Mouse (Mus musculus) natural killer cell, adult 2 months (primary cell): ENCODE measurements around the gene Grk3.
A peak's percentile ranks its signal among the peaks of the same experiment; 100 is the strongest.

Experiments used
- DNase-seq, 2 experiments: peaks; one replicate each; pipeline ENCODE4 v3.0.0; 2022; ENCODE audit warnings: low spot score in 2 of 2

Grk3 gene

DNA sequence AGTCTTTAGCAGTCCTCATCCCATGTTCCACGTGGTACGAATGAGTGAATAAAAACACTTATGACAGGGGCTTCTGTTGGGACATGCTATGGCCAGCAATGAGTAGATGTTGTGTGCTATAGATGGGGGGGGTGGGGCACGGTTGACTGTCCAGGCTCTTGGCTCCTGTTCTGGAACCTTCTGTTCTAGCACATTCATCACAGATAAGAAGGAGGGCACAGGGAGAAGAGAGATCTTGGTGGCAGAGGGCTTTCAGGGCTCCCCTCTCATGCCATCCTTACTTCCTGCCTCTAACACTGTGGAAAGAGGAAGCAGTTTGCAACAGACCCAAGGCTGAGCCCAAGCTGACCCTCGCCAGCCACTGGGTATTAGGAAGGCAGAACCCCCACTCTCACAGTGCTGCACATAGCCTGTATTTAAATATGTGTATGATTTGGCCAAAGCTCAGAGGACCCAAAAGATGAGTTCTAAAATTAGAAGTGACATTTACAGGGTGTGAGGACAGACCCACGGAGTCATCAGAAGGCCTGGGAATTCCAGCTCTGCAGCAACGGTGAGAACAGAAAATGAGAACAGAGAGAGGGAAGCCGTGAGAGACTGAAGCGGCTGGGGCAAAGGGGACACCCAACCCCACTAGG is 6.3 kb downstream of the Grk3 start:
- no peak for DNase-seq

DNA sequence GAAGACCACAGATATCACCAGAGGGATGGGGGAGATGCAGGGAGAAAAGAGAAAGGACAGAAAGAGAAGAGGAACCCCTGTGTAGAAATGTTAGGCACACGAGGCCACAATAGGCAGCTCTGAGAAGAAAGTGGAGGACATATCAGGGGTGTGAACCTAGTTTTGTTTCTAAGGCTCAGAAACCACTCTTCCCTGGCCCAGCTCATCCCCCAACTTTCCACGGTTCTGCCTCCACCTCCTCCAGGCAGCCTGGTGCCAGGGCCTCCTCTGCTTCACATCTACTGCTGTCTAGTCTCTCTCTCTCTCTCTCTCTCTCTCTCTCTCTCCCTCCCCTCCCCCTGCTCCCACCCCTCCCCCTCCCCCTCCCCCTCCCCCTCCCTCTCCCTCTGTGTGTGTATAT is 7.1 kb downstream of the Grk3 start:
- DNase-seq: no peak

DNA sequence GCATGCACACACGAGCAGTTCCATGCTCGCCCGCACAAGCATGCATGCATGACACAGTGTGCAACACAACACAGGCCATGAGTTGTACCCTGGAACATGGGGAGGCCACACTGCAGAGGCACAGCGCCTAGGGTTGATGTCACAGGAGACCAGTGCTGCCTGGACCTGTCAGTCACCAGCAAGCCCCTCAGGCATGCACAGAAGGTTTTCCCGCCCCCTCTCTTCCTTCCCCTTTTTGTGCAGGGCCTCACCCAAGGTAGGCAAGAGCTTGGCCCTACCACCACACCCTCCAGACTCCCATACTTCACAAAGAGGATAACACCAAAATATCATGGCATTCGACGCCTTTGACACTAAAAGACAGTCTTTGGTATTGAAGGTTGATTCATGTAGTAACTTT is 8.6 kb downstream of the Grk3 start:
- DNase-seq: no peak

DNA sequence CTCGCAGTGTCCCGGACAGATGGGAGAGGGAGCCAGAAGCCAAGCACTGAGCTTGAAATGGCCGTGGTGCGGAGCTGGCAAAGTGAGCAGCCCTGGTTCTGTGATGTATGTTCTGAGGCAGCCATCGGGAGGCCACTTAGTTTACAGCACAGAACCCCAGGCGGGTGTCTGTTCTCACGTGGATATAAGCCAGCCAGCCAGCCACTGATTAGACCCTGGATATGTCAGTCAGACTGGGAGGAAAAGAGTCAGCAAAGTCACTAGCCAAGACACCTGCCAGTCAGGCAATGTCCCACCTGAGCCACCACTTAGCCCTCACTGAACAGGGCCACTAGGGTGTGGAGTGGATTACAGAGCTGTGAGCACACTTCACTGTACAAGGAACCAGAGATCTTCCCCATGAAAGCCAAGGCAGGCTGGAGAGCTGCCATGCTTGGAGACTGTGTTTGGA is 9.6 kb downstream of the Grk3 start:
- DNase-seq: no peak

DNA sequence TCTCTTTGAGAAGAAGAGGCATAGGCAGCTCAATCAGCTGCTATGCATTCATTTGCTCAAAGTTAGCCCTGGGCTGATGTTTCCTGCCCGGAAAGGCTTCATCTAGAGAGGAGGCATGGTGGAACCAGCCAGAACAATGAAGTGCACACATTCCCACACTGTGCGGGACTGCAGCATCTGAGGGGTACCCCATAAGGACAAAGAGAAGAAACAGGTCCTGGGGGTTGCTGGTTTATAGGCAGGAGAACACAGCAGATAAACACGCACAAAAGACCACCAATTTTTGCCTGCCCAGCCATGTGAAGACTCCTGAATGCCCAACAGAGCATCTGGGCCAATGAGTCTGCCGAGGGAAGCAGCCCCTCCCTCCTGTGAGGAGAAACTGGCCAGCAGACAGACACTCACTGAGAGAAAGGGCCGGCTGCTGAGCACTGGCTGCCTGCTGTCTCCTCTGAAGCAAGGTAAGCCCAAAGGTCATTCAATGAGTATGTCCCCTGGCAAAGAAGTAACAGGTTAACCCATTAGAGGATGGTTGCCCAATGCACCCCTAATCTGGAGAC is 12.7 kb downstream of the Grk3 start:
- DNase-seq: no peak

DNA sequence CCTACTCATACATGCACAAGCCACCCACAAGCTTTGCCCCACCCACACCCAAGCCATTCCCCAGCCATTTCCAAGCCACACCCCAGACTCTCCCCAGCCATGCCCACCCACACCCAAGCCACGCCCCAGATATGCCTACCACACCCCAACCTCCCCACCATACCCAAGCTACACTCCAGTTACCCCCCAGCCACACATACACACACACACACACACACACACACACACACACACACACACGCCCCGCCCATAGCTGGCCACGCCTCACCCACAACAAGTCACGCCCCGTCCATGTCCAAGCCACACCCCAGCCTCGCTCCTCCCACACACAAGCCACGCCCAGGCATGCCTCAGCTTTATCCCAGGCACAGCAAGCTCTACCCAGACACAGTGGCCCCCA is 16.4 kb downstream of the Grk3 start:
- no peak for DNase-seq

DNA sequence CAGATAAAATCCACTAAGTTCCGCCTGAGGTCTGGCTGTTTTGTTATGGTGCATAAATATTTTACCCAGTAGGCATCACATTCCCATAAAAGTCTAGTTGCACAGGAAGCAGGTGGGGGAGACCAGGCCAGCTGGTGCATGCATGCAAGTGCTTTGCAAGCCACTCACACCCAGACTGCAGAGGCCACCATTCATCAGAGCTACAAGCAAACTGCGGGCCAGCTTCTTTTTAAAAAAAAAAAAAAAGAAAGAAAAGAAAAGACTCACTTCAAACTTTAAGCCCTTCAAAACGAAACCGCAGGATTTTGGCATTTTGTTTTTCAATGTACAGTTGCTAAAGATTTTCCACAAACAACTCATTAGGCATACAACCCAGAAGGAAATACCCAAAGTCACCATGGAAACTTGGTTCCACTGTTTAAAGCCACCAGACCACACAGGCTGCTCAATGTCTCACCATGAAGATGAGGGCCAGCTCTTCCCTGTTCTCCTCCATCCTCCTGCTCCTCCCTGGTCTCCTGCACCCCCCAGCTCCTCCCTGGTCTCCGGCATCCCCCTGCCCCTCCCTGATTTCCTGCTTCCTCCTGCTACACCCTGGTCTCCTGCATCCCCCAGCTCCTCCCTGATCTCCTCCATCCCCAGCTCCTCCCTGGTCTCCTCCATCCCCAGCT is 17.9 kb downstream of the Grk3 start:
- no peak for DNase-seq

DNA sequence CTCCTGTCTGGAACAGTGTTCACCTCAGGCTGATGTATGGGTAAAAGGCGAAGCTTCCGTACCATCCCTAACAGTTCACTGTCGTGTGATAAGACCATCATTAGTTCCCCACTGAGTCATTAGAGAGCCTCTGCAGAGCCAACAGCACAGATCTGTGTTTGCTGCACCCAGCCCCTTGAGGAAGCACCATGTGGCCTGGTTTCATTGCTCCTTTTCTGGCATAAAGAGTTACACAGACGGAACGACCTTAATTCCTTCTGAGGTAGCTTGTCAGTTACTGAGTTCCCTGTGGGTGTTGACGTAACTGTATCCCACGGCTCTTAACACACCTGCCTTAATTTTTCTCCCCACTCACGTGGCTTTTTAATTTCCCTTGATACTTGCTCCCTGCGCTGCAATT is 24.3 kb downstream of the Grk3 start:
- DNase-seq: no peak

DNA sequence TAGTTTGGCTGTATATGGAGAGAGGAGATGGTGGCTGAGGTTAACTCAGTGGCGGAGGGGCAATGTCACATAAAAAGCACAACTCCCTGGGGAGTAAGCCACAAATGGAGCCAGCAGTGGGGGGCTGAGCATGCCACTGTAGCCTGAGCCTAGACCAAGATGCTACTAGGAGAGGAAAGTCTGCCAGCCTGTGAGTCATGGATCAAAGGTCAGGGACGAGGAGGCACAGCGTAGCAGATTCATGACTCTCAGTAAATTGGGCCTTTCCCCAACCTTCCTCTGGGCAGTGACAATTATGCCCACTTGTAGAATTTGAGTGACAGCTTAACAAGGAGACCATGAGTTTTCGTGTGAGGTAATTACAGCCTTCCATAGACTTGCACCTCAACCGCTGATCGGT is 33.7 kb downstream of the Grk3 start:
- DNase-seq: no peak

DNA sequence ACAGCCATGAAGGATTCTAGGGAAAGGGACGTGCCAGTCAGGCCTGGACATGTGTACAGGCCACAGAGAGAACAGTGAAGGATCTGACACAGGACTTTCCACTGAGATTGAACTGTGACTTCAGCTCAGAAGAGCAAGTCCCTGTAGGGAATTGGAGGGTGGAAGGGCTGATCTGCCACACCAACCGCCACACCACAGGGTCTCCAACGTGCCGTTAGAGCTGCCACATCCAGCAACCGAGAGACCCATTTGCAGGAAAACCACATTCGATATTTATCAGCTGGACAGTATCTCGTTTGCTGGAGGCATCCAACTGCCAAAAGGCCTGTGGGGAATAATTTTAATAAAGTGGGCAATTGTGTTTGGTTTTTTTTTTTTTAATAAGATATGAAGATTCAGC is 35.9 kb downstream of the Grk3 start:
- no peak for DNase-seq

DNA sequence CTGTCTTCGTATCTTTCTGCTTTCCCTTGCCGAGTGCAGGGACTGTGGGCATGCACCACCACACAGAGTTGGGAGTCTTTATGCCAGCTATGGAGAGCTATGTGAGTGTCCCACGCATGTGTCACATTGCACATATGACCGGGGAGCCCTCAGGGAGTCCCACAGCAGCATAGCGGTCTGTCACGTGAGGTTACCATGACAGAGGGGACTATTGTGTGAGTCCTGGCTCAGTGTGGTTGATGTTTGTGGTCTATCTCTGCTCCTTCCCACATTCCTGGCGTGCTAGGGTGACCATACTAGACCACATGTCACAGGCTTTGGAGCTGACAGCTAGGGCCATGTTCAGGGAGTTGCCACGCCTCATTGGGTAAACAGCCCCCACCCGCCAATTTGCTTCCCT is 36.4 kb downstream of the Grk3 start:
- no peak for DNase-seq

DNA sequence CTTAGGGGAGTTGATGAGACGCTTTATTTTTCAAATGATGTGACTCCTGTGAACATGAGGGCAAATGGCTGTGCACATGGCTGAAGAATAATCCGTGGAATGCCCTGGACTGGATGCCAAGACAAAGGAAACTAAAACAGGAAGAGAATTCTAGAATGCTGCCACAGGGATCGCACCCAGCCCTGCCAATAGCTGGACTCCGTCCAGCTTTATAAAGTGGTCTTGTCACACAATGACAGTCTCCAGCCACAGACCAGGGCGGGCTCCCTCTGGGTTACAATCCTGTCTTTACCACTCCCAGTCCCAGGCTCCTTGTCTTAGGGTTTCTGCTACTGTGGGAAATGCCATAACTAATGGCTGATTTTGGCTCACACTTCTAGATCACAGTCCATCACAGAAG is 38.5 kb downstream of the Grk3 start:
- DNase-seq: no peak

DNA sequence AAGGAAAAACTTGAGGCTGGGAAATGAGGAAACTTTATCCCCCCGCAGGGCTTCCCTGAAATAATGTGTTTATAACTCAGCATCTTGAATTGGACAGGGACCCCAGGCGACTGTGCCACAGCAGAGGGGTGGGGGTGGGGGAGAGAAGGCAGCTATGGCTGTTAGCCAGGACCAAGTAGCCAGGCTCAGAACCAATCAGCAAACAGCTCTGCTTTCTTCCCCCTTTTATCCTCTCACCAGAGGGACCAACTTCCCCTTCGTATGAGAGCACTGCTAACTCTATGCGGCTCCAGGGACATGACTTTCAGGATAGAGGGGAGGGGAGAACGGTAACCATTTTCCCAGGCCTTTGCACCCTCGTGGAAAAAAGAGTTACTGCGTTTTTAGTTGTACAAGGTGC is 42.0 kb downstream of the Grk3 start:
- no peak for DNase-seq

DNA sequence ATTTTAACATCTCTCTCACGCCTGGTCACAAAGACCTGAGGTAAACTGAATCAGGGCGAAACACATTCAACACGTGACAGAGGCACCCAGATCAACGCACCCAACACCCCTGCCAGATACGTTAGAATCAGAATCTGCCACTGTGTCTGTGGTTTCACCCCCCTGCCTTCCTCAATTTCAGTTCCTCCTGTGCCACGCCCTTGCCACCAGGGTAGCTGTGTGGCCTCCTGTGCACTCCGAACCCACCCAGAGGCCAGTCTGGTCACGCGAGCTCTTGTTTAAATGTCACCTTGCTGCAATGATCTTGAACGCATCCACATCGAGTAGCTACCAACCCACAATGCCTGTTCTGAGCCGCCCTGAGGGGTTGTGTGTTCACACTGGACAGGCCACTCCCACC is 43.3 kb downstream of the Grk3 start:
- DNase-seq: peak in 1 of 2 experiments; percentile 59

DNA sequence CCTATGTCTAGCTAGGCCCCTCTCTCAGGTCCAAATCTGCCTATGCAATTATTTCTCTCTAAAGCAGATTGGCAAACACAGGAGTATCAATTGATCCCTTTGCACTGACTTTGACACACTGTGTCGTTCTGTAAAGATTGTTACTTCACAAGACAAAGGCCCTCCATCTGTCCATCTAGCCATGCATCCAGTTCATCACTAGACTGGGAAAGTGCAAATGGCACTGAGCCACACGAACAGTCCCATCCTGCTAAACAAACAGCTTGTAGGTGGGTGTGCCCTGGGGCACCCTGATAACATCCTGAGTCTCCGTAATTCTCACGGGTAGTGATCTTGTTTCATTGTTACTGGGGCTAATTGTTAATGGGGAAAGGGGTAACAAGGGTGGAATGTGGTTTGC is 52.1 kb downstream of the Grk3 start:
- no peak for DNase-seq

DNA sequence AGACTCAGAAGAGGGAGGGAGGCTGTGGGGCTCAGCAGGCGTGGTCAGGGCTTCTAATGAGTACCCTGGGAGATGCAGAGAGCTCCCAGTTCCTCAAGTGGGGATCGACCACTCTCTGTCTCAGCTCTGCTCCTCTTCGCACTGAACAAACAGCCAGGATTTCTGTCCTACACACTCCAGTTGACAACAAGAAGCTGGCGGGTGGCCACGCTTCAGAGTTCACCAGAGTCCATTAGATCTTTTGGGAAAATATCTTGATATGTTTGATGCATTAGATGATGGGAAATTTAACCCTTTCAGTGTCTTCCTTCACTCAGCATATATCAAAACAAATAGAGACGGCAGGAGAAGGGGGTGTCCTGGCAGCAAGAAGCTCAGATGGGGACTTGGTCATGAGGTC is 53.4 kb downstream of the Grk3 start:
- no peak for DNase-seq

DNA sequence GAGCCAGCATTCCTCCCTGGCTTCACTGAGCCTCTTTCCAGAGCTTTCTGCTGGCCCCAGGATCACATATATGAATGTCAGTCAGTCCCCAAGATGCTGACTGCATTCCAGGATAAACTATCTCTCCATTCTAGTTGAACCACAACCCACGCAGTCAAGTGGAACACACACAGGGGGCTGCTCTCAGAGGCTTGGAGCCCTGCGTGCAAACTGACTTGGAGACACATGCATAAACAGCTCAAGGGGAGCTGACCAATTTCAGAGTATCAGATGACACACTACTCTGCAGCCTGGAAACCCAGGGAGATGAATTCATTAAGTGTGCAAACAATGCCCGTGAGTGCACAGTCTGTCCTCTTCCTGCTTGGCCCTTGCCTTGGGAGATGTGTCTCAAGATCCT is 54.7 kb downstream of the Grk3 start:
- no peak for DNase-seq

DNA sequence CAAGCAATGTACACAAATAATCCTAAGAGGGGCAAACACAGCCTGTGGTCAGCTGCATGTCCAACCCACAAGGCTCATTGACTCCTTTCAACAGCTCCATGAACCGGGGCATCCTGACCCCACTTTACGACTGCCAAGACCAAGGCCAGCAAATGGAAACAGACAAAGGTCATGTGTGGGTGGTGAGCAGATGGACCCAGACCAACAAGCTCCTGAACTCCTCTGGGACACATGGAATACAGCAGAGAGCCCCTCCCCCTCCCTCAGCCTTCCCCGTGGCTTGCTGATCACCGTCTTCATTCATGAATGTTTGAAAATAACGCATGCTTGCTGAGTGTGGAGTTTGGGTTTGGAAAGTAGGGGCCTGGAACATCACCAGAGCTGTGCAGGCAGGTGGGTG is 57.3 kb downstream of the Grk3 start:
- DNase-seq: no peak

DNA sequence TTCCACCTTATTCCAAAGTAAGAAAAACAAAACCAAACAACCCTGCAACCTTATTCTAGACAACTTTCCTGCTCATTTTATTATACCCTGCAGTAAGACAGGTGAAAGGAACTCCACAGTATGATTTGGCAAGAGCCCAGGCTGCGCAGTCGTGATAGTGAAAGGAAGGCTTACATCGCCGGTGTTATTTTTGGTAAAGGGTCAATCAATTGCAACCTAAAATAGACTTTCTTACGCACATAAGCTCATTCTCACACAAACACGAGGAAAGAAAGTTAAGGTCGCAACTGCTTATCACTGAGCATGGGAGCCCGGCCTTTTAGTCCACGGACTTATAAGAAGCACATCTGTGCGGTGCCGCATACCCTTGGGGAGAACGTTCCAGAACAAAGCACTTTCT is 58.8 kb downstream of the Grk3 start:
- DNase-seq: no peak

DNA sequence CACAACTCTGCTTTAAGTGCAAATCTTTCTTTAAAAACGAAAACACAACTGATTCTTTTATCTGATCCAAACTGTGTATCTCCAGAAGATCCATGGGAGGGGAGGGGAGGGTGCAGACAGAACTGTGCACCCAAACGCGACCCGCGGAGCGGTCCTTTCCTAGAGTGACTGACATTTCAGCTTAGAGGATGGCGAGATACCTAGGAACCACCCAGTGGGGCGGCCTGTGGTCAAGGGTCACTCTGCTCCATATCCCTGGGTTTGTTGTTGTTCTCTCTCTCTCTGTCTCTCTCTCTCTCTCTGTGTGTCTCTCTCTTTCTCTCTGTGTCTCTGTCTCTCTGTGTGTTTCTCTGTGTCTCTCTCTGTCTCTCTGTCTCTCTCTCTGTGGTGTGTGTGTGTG is 59.2 kb downstream of the Grk3 start:
- DNase-seq: no peak

DNA sequence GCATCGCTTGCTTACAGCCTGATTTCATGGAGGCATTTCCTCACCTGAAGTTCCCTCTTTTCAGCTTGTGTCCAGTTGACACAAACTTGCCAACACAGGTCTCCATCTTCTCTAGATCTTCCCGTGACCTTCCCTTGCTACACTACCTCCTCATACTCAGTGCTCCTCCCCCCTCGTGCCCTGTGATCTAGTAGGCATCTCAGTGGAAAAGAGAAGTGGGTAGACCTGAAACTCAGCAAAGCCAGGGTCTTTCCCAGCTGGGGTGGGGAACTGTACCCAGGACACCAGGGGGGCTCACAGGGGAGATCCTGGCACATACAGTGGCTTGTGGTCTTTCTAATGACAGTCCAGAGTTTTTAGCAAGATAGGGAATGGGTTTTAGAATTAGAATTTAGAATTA is 64.7 kb downstream of the Grk3 start:
- peak in 1 of 2 experiments; percentile 13 for DNase-seq

DNA sequence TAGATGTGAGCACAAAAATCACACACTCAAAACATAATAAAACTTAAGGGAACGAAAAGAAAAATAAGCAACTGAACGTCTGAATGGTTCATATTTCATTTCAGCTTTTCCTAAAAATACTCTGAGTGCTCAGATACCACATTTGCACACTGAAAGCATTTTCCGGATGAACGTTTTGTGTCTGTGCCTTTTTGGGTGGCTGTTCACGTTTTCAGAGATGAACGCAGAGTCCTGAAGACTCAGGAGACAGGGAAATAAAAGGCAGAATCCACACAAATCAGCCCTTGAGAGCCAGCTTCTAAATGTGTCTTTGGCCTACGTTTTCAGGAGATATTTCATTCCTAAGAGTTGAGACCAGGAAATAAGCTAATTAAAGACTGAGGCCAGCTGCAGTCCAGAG is 69.7 kb downstream of the Grk3 start:
- DNase-seq: no peak

DNA sequence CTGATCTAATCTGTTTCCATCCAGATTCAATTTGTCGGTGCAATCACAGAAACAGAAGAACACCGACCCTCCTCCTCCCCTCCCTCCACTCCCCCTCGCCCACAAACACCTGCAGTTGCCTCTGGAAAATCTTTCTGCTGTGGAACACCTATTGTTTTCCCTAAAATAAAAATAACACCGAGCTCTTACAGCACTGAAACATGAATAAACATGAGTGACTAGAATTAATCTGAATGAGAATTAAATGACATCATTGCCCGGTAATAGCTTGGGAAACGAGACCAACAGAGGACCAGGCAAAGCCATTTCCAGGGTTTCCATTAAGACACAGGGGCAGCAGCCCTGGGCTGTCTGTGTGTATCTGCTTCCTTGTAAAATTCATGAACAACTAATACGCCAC is 73.3 kb downstream of the Grk3 start:
- no peak for DNase-seq

DNA sequence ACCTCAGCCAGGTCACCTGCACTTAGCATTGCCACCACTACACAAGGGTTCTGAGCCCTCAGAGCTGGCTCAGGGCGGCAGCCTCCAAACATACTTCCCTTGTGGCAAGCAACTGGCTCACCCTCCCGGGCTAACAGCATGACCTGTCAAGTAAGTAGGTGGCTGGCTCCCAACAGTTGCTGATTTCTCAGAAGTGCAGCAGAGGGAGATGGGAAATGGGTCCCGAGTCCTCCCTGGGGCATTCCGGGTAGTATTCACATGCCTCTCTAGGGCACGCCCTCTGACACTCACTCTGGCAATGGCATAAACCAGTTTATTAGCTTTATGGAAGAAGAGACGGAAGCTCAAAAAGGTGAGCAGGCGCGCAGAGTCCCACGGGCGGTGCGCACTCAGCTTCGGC is 74.6 kb downstream of the Grk3 start:
- DNase-seq: no peak
